Mouse (Mus musculus) megakaryocyte, embryonic 14.5 days (primary cell): ENCODE data around the gene Mettl21a.

Experiments
- FLI1 ChIP-seq: IDR thresholded peaks from 2 replicates; pipeline ENCODE4 v1.6.1; 2012; ENCODE audit warnings: low read length, inconsistent platforms, mixed read lengths
- GATA1 ChIP-seq: IDR thresholded peaks from 3 replicates; pipeline ENCODE4 v1.6.1; 2012; ENCODE audit warnings: mixed read lengths, low read length, inconsistent platforms, borderline replicate concordance

- TF ChIP-seq GATA1 (no peak), FLI1 (no peak)
Observed at GRCm38 (mm10) chr1:64614311-64614710, 2.7 kb downstream of the Mettl21a start.
